Mouse (Mus musculus): Measurements from ENCODE around the gene Taf4.

DNA sequence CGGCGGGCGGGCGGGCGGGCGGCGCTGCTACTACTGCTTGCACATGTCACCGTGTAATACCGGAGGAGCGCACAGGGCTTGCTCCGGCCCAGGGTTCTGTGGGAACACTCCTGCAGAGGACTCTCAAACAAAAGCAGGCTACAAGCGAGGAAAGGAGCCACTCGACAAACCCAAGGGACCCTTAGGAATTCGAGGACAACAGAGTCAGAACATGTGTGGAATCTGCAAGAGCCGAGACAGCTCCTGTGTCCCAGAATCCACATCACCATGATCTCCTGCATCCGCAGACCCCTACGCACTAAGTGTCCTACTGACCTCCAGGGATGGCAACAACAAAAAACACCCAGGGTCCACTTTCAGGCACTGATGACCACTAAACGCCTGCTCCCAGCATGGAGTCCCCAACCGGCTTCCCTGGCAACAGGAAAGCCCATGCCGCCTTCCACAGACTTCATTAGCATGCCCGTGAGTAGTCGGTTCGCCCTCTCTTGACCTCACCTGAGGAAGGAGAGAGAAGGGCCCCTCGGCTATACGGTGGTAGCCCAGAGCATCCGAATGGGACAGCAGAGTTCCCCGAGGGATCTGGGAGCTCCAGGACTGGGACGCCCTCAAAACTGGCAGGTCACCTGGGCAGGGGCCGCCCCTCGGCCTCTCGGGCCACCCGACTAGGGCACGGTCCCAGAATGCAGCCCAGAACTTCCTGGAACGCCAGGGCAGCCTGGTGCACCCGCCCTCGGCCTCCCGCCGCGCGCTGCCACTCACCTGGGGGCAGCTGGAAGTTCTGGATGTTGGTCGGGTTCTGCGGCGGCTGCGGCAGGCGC is 1.6 kb downstream of the Taf4 start:
- TF ChIP-seq CTCF (conservative IDR thresholded peaks at IDR 0.05; ENCODE audit: low read length) (no peak), NANOG (IDR thresholded peaks at IDR 0.05; ENCODE audit: borderline replicate concordance, low read length) (no peak), POU5F1 (IDR thresholded peaks at IDR 0.05; ENCODE audit: borderline replicate concordance, low read length) (no peak)
